Mouse (Mus musculus): Measurements from ENCODE around the gene Cep55.

The Cep55 gene

DNA sequence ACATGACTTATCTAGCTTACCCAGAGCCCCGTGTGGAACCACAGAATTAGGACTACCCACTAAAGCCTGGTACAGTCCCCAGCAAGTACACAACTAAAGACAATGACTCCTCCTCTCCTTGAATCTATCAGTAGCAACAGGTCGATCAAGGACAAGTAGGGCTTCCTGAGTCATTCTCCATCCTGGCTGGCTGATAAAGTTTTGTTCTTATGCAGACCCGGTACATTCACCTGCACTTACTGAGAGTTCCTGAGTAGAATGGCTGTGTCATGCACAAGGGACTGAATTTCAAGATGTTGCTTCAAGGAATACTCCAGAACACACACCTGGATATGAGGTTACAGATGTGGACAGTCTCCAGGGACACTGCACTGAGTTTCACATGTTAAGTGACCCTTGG is 9.6 kb upstream of the Cep55 start:
- no peak for DNase-seq

GRCm38 (mm10) chr19:38049686-38050085 is 5.1 kb upstream of the Cep55 start:
- no peak for DNase-seq

GRCm38 (mm10) chr19:38053227-38054041 is 1.4 kb upstream of the Cep55 start:
- DNase-seq = no peak

DNA sequence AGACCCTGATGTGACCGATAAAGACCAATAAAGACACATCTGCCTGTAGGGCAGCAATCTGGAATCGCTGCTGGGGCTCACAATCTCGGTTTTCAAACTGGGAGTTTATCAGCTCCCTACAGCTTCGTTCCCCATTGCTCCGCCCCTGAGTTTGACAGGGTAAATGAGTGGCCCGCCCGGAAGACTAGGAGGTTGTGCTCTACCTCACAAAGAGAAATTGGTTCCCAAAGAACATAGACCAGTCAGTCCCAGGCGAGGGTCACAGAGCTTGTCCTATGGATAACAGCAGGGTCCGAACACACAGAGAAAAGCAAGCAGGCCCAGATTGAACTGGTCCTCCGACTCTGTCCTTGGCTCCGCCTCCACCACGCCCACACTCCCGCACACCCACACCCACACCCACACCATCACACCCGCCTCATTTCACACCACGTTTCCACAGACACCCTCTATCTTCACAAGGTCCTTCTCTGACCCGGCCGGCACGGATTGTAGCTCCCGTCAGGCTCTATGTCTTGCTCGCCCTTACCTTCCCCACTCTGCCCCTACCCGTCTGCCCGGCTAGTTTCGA is 577 bp upstream of the Cep55 start:
- peak; percentile 90 for DNase-seq

DNA sequence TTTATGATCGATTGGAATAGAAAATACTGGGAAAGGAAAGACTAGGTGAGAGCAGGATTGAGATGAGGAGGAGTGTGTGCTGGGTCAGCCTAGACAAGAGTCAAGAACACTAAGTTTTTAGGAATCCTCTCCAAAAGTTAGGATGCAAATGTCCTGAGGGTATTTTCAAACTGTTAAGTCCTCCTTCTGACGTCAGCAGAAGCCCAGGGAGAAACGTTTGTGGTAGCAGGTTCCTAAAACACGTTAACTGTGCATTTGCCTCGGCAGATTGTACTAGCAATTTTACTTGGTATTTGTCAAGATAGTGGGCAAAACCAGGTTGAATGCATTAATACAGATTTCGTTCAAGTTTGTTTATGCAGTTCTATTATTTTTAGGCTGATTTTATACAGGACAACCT is 987 bp downstream of the Cep55 start:
- DNase-seq = no peak

DNA sequence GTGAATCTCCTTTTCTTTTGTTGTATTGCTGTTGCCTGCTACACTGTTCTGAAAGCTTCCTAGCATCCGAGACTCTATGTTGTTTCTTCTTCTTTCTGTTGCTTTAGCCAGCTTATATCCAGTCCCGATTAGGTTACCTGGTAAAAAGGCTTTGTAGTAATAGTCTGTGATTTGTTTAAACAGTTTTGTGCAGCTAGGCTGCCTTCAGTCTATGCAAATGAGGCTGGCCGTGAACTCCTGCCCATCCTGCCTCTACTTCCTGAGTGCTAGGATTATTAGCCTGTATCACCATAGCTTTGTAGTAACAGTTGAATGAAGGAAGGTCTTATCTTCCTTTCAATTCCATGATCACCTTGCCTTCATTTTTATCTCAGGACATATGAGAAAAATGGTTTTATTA is 1.5 kb downstream of the Cep55 start:
- no peak for DNase-seq

DNA sequence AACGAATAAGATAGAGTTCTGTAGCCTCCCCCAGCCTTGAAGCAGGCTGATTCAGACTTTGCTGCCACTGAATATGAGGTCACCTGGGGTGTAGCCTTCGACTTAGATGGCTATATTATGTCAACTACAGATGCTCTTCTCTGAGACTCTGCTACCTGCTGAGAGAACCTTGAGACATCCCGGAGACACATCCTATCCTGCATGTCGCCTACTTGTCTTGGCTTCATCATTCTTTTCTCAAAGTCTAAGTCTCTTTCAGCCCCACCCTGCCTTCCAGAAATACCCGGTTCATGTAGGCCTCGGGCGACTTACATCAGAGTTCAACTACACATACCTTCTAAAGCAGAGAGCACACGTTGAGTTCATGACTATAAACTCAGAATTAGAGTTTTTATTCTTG is 2.1 kb downstream of the Cep55 start:
- DNase-seq = no peak

DNA sequence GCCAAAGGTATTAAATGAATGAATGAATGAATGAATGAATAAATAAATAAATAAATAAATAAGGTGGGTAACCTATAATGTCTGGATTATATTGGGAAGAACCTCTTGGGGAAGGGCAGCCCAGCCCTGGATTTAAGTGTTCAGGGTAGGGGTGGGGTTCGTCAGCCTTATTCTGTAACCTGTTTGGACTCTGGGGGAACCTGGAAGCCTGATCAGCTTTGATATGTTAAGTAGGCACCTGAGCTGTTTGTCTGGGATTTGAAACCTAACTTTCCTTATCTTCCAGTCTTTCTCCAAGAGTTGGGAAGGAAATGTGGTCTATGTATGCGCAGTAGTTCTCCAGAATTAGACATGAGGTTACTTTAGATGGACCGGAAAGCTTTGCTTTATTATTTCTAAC is 8.4 kb downstream of the Cep55 start:
- no peak for DNase-seq

GRCm38 (mm10) chr19:38064051-38064450 is 9.2 kb downstream of the Cep55 start:
- DNase-seq = no peak

DNA sequence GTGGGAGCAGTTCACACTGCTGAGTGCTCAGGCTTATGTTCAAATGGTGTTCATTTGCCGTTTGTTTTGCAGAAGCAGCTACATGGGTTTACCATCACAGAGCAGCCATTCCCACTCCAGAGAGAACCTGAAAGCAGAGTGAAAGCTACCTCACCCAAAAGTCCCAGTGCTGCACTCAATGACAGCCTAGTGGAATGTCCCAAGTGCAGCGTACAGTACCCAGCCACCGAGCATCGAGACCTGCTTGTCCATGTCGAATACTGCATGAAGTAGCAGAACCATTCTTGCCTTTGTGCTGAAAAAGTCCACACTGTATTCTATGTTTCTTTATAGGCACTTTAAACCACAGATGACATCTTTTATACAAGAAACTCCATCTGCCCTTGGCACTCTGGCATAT is 18.4 kb downstream of the Cep55 start:
- DNase-seq = no peak

- DNase-seq = no peak
These were observed 20.2 kb downstream of the Cep55 start for GRCm38 (mm10) chr19:38075051-38075450.

DNA sequence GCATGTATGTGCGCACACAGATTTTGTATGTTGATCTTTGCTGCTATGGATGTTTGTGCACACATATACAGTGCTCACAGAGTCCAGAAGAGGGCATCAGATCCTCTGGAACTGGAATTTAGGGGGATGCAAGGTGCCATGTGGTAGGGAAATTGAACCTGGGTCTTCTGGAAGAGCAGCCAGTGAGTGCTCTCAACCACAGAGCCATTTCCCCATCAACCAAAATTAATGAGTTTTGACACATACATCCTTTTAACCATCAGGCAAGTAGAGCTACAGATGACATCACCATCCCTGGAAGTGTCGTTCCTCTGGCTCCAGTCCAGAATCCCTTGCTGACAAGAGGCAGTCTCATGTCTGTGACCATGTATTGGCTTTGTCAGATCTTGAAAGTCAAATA is 21.4 kb downstream of the Cep55 start:
- no peak for DNase-seq

DNA sequence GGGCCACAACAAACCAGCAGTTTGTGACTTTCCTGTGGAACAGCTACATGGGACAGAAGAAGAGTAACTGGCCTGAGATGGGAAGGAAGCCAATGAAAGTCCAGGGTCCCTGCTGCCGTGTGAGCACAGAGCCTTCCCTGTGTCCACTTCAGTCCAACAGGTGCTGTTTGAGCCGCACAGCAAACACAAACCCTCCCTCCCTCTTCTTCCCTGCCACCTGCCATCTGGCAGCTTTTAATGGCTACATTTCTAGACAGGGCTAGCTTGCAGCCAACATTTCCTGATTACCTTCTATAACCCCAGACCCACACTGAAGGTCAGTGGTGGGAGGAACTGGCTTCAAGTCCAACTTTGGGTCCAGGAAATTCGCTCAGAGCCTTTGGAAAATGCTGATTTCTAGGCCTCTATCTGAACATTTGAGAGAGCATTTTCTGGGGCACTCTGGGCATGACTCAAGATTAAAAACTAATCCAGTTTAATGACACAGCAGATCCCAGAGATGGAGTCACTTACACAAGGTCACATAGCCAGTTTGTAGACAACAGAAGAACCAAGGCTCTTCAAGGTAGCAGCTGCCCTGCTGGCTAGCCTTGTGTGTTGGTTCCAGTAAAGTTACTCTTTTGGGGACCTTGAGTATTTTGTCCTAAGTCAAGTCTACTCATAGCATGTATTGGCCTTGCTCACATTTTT is 23.2 kb downstream of the Cep55 start:
- no peak for DNase-seq

DNA sequence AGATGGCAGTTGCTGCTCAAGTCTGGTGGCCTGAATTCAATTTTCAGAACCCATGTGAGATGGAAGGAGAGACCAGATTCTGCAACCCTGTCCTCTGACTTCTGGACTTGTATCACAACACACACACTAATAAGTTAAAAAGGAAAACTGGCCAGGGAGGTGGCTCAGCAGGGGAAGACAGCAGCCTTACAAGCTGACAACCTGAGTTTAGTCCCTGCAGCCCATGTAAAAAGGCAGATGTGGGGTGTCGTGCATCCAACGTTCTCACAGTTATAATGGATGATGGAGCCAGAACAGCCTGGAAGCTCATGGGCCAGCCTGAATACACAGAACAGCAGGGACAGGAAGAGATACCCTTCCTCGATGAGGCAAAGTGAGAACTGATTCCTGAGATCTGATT is 26.6 kb downstream of the Cep55 start:
- DNase-seq = no peak

- no peak for DNase-seq
These were observed 28.2 kb downstream of the Cep55 start for GRCm38 (mm10) chr19:38082931-38083525.

DNA sequence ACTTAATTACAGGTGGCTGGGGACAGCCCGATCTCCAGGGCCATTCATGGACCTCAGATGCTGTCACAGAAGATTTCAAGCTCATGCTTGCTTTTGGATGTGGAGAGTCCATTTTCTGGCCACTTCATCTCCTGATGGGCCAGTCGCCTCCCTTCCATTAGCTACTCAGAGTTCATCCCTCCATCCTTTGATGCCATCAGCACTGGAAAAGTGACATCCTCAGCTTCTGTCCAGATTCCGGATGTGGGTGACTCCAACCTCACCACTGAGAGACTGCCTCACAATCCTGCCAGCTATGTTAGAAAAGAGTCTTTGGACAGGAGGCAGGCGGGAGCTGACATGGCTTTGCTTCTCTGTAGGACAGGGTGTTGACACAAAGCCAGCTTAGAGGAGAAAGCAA is 31.0 kb downstream of the Cep55 start:
- no peak for DNase-seq

DNA sequence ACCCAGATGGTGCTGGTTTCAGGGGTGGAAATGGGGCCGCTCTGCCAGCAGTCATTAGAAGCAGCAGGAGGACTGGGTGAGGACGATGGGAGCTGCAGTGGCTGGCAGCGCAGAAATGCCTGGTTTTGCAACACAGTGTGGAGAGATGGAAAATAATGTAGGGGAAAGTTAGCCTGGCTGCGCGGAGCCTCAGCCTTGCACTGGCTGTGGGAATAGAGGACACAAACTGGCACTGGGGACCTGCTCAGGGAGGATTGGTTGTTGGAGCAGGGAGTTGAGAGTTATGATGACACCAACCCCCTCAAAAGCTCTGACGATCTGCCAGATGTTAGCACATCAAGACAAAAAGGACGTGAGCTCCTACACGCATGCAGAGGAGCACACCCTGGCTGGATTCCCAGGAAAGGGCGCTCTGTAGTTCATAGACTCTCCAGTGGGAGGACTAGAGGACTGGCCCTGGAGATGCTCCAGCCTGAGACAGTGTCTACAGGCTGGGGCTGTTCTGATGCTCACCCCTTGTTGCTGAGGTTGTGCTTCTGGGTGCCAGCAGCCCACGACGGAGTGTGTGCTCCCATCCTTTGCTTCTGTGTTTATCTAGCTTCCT is 32.2 kb downstream of the Cep55 start:
- peak; percentile 69 for DNase-seq

DNA sequence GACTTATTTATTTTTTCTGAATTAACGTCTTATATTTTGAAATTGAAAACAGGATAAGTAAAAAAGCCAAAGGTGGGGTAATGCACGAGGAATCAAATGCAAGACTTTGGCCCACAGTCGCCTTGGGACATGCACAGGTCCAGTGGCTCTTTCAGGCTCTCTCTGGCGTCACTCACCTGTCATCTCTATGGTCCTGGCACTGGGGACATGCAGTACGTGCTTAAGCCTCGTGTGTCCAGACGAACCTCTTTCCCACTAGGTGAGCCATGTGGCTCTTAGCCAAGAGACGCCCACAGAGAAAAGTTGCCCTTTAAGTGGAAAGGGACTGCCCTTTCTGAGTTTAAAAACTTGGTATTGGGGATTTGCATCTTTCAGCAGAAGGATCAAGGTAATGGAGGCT is 34.5 kb downstream of the Cep55 start:
- no peak for DNase-seq

- DNase-seq = no peak
These were observed 36.7 kb downstream of the Cep55 start for GRCm38 (mm10) chr19:38091512-38091985.

GRCm38 (mm10) chr19:38096231-38096630 is 41.4 kb downstream of the Cep55 start:
- no peak for DNase-seq

GRCm38 (mm10) chr19:38096858-38097758 is 42.3 kb downstream of the Cep55 start, which contains the start of gene Ffar4:
Gene Ffar4, plus strand, starts transcription at chr19:38097071.
- peak; percentile 36 for DNase-seq

DNA sequence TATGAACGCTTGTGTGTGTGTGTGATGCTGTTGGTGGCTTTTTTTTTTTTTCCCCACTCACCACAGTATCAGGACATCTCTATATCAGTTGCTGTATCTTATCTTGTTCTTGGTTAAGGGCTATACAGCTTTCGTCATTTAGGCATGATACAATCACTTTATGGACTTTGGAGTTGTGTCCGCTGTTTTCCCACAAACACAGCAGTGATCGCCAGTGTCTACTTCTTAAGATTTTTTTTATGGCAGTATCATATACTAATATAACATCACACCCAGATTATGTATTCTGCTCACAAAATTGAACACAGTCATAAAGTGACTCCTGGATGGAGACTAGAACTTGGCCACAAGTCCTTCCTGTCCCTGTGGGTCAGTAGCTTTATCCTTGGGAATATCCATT is 53.1 kb downstream of the Cep55 start:
- no peak for DNase-seq

Measured in lung, postnatal 10 days (tissue).